Mouse (Mus musculus): ENCODE data around the gene Sbno2. TPM values are rescaled to one million over a fixed set of nuclear protein-coding genes. Genes with fewer than 3 reads are reported as not detected.
A peak's percentile ranks its signal among the peaks of the same experiment; 100 is the strongest.

Sbno2 gene
- total RNA-seq, 2 experiments from 2014 or later = 5.6 to 6.7 TPM

GRCm38 (mm10) chr10:80036832-80037231, 68.5 kb downstream of the Sbno2 start:
- no peak for DNase-seq

- no peak for DNase-seq
Measured at GRCm38 (mm10) chr10:80035686-80036085, 69.7 kb downstream of the Sbno2 start.

- DNase-seq = peak; percentile 28
Measured at GRCm38 (mm10) chr10:80035148-80035547, 70.2 kb downstream of the Sbno2 start.

DNA sequence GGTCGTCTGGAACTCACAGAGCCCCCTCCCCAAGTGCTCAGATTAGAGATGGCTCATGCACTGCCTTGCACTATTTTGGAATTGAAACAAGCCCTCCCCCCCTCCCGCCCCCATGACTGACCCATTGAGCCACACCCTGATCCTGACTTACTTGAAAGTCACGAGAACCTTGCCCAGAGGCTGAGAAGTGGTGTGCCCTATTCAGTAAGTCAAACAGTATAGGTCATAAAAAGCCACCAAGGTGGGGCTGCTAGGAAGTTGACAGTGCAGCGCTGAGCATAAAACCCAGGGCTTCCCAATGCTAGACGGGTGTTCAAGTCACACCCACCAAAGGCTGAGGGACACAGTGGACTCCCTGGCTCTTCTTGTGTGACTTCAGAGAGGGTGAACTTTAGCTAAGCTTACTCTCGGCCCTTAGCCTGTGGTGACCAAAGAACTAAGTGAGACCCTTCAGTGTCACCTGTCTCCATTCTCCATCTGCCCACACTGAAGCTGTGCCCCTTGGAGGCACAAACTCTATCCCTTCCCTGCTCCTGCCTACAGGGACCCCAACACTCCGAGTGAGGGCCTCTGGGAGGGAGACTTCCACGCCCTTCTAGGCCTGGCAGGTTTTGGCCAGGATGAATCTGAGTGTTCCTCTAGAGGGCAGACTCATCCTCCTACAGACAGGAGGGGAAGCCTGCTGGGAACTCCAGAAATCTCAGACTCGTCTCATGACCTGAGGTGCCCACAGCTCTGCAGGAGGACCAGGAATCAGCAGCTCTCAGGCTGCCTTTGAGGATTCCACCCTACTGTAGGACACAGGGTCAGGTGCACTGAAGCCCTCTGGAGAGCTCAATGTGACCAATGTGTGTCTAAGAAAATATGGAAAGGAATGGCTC, 71.6 kb downstream of the Sbno2 start:
- peak; percentile 47 for DNase-seq

DNA sequence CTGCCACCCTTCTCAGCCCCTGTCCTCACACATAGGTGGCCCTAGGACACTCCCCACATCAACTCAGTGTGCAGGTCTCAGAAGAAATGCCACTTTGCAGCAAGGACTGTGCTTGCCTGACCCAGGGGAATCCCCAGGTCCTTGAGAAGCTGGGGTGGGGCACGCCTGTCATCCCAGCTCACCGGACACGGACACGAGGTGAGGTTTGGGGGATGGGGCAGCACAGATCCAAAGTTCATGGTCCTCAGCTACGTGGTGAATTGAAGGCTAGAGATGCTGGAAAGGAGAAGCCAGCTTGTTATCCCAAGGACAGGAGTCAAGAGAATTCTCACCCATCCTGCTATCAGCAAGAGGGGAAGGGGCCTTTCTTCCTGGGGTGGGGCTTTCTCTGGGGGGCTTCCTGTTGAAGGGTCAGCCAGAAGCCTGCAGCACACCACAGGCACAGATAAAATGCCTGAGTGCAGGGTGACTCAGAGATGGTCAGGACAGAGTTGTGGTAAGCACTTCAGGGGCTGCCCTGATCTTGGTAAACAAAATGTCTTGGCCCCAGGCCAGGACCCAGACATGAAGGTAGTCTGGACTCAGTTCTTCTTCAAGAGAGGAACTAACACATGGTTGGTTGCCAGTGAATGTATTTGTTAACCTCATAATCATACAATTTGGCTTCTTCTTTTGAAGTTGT, 72.4 kb downstream of the Sbno2 start:
- DNase-seq = no peak

DNA sequence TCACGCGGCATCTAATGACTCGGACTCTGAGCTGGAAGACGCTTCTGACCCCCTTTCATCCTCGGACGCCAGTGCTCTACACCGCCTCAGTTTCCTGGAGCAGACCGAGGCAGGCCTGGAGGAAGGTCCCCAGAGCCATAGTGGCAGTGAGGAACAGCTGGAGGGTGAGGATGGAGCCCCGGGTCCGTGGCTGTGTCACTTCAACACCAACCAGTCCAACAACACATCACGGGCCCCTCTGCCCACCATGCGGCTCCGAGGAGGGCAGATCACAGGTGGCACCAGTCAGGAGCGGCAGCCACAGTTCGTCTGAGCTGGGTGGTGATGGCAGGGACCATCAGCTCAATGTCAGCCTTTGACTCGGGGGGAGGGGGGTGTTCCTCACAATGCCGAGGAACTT, 74.6 kb downstream of the Sbno2 start:
- no peak for DNase-seq

DNA sequence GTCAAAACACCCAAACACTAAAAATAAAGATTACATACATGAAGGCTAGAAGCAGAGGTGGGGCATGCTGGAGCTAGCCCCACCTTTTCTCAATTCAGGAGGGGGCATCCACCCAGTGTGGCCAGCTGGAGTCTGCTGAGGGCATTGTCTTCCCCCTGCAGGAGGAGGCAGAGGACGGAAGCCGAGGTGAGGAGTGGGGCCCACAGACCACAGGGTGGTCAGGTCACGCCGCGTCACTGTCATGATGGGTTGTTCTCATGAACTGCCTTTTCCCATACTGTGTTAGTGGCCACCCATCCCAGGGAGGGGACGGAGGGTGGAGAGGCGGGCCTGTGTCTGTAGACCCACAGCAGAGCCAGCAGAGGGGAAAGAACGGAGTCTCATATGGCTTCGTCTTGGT, 75.2 kb downstream of the Sbno2 start:
- DNase-seq = no peak

DNA sequence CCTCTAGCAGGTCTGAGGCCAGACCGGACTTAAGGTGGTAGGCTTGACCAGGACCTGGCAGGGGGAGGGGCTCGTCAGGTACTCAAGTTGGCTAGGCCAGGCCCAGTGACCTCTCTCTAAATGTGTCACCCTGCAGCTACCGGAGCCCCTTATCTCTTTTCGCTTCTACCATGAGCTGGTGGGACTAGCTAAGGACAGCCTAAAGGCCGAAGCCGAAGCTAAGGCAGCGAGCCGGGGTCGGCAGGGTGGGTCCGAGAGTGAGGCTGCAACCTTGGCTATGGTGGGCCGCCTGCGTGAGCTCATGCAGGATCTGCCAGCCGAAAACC, 76.9 kb downstream of the Sbno2 start:
- DNase-seq = no peak

- DNase-seq = no peak
Measured at GRCm38 (mm10) chr10:80027681-80028520, 77.5 kb downstream of the Sbno2 start.

- DNase-seq = no peak
Measured at GRCm38 (mm10) chr10:80025889-80026288, 79.5 kb downstream of the Sbno2 start.

GRCm38 (mm10) chr10:80025463-80025862, 79.9 kb downstream of the Sbno2 start:
- DNase-seq = no peak

DNA sequence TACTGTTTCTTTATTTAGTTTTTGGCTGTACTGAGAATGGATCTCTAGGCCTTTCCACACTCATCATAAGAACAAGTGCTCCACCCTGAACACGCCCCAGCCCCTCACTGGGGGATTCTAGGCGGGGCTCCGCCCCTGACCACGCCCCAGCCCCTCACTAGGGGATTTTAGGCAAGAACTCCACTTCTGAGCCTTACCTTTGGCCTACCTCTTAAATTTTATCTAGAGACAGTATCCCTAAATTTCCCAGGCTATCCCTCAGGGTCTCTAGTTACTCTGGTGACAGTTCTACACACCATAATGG, 80.4 kb downstream of the Sbno2 start:
- no peak for DNase-seq

- no peak for DNase-seq
Measured at GRCm38 (mm10) chr10:80024229-80025043, 80.9 kb downstream of the Sbno2 start.

DNA sequence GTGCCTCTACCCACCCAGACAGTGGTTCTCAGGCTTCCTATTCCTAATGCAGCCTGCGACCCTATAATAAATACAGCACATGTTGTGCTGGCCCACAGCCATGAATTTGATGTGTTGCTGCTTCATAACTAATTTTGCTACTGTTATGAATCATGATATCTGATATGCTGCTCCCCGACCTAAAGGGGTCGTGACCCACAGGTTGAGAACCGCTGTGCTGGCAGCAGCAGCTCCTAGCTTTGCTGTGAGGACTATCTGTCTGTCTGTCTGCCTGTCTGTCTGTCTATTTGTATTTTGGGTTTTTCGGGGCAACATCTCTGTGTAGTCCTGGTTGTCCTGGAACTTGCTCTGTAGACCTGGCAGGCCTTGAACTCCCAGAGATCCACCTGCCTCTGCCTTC, 81.6 kb downstream of the Sbno2 start:
- no peak for DNase-seq

GRCm38 (mm10) chr10:80022806-80023205, 82.6 kb downstream of the Sbno2 start:
- DNase-seq = no peak

DNA sequence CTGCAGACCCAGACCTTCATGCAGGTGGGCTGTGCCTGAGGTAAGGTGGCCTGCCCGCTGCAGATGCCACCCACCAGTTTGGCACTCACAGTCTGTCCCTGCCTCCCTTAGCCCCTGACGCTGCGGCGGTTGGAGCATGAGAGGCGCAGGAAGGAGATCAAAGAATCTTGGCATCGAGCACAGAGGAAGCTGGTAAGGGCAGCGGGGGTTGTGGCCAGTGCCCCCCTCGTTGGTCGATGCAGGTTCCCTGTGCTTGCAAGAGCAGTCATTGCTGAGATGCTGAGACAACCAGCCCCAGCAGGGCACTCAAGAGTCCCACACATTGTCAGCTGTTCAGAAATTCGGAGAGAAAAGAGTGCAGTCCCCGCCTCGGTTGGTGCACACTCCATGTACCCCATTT, 83.2 kb downstream of the Sbno2 start:
- no peak for DNase-seq

GRCm38 (mm10) chr10:80021320-80021641, 84.1 kb downstream of the Sbno2 start:
- no peak for DNase-seq

- DNase-seq = no peak
Measured at GRCm38 (mm10) chr10:80020603-80021319, 84.6 kb downstream of the Sbno2 start.

DNA sequence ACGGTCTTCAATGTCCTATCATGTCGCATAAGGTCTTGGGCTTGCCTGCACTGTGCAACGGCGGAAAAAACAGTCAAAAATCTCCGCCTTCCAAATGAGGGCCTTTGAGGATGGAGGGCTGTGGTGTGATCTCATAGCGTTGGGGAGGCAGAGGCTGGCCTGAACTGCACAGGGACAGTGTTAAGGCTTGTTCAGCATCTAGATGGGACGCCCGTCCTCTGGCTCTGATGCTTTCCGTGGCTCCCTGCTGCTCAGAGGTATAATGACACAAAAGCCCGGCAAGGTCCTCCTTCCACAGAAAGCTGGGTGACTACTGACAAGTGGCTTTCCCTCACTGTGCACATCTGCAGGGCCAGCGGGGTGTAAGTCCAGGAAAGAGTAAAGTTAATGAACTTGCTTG, 85.2 kb downstream of the Sbno2 start:
- no peak for DNase-seq

DNA sequence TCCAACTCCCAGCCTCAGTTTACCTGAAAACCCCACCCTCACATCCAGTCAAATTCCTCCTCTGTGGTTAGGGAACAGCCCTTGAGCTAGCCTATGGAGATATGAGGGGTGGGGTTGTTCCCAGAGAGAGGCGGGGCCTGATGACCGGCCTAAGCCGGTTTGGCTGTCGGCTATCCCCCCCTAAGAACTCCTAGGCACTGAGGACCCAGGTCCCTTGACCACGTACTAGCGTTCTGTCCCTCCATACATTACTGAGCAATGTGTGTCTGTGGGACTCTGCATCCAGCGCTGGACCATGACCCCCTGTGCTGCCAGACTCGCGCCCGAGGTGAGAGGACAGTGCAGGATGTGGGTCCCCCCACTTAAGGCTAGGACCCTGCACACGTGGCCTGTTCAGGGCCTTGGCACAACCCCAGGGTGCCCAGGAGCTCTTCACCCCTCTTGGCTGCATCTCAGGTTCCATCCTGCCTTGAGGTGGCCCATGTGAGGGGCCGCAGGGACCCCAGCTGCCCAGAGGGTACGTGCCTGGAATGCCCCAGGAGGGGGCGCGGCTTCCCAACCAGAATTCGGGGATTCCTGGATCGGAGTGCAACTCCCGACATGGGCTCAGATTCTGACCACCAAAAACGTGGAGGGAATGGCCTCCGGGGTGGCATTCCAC, 85.8 kb downstream of the Sbno2 start:
- DNase-seq = no peak

DNA sequence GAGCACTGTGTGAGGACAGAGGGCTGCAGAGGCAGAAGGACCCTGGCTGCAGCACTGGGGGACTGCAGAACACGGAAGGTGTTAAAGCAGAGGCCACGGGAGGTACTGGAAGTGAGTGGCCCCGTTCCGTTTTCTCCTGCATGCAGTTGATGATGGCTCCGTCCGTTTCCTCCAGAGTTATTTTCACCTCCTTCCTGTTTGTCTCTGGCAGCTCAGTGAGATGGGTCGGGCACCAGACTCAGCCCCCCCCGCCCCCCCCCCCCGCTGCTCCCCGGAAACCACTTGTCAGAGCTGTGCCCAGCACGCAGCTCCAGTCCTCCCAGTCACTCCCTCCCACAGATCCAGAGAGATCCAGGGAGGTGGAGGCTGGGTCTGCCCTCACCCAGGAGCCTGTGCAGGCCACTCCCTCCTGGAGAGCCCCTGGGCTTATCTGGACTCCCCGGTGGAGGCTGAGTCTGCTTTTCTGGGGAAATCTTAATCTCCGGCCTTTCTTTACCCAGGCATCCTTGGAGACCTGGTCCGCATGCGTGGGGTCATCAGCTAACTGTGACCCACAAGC, 86.6 kb downstream of the Sbno2 start:
- no peak for DNase-seq
